Mouse (Mus musculus) left cerebral cortex, postnatal 14 days (tissue): ENCODE results near the gene Drc1. TPM values are rescaled to one million over a fixed set of nuclear protein-coding genes. Genes with fewer than 3 reads are reported as not detected.

Experiments used
- DNase-seq, 2 experiments: peaks; one replicate each; pipeline ENCODE4 v3.0.0; 2021 to 2022; ENCODE audit warnings: low spot score in 2 of 2, mixed read lengths in 1 of 2
- intact Hi-C: fragments of 180-260 bp; cut with DNase I; formaldehyde crosslinking; loops from one replicate; pipeline ENCODE4 v1.15.1; 2025
- long read RNA-seq, 2 experiments: library from polyadenylated mRNA; stranded (forward); transcript quantifications; one replicate each; pipeline ENCODE4 v2.0.0; 2021
- total RNA-seq, 2 experiments: library from RNA; stranded (reverse); gene quantifications; 2 replicates each; pipeline ENCODE4 v1.2.3; 2021

Drc1 gene
- total RNA-seq = 10 to 100 TPM; 14.9 to 18.2 TPM
- long read RNA-seq, experiment 1, transcript Drc1-201 (17 exons, 2,471 nt) = major isoform, 9 of 30 reads
- long read RNA-seq, experiment 1, partial matches to known transcripts = 2 of 30 reads
- long read RNA-seq, experiment 1, other reads (novel, unspliced or antisense) = 19 of 30 reads
- long read RNA-seq, experiment 2, transcript Drc1-201 (17 exons, 2,471 nt) = major isoform, 11 of 21 reads
- long read RNA-seq, experiment 2, partial matches to known transcripts = 1 of 21 reads
- long read RNA-seq, experiment 2, other reads (novel, unspliced or antisense) = 9 of 21 reads

- DNase-seq = peak; percentile 69 to 75
- intact Hi-C loops = no loop called here
Measured at GRCm38 (mm10) chr5:30281291-30281732, at the start of gene Drc1. Gene Drc1, plus strand, starts transcription at chr5:30281388.

GRCm38 (mm10) chr5:30231891-30232270, 49.3 kb upstream of the Drc1 start:
- DNase-seq = no peak
- intact Hi-C loops = no loop called here

DNA sequence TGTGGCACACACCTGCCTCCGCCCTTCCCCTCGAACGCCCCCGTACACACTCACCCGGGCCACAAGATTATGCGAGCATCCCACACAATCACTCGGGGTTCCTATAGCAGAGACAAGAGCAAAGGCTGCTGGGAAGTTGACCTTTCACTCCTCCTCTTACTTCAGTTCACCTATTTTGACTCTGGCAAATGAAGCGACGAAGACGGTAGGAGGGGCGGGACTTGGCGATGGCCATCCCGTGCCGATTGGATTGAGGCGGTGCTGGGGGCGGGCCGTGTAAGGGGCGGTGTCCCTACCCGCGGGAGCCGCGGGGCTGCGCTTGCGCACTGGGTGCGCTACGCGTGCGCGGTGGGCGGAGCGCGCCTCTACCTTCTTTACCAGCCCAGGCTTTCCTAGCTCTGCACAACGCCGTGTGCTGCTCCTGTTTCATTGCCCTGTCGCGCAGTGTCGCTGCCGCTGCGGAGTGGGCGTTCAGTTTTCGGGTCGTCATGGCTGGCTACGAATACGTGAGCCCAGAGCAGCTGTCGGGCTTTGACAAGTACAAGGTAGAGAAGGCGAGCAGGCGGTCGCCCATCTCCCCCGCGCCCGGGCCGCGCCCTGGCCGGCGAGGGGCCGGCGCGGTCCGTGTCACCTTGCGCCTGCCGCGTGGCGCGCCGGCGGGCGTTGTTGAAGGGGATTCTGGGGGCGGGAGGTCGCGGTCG, 48.8 kb upstream of the Drc1 start, which contains the start of gene Selenoi:
TSS of gene Selenoi (plus strand) at position 311 of the 701 bp plus-strand sequence.
- peak; percentile 98 to 99 for DNase-seq
- intact Hi-C loops = no loop called here

DNA sequence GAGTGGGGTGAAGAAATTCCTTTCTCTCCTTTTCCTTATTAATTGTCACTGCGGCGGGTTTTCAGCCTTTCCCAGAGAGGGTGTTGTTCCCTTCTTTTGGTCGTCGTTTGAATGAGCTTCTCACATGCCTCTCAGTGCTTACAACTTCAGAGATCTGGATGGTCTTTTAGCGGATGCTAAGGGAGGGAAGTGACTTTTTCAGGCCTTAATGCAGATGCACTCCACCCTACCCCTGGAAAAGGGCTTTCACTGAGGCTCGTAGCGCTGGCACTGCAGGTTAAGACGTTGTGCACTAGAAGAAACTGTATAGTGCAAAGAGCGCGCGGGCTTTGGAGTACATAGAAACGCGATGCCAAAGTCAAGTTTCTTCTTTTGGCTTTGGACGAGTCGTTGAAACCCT, 48.1 kb upstream of the Drc1 start:
- intact Hi-C loops = no loop called here
- DNase-seq = peak; percentile 18 to 34

DNA sequence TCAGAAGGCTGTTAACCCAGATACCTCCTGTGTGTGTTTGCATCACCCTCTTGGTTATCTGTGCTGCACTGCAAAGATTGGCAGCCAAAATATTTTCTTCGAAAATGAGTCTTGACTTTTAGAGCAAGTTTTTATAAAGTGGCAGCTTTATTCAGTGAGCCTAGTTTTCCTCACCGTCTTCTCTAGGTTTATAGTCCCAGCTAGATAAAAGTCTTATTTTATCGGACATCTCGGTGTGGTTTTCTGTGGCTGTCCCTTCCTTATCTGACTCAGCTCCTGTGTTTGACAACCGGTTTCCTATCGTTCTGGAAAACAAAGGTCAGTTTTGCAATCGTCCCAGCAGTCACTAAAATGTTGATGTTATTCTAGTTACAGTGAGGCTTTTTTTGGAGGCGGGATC, 47.2 kb upstream of the Drc1 start:
- intact Hi-C loops = no loop called here
- no peak for DNase-seq

DNA sequence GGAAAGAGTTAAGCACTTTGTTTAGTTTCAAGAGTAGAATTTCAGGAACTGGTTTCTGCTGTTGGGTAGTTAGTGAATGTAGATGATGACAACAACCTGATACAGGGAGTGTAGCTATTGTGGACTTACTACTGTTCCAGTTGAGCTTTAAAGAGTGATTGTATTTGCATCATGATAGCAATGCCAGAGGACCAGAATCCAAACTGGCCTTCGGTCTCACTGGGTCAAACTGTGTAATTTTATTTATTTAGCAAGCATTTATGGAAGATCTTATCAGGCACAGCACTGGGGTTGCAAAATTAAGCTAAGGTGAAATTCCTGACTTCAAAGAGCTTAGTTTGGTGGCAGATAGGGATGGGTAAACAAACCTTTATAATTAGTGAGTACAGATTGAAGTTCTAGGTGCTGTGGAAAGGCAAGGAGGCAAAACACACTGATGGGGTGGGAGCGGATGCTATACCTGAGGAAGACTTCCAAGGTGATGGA, 45.5 kb upstream of the Drc1 start:
- intact Hi-C loops = no loop called here
- no peak for DNase-seq

DNA sequence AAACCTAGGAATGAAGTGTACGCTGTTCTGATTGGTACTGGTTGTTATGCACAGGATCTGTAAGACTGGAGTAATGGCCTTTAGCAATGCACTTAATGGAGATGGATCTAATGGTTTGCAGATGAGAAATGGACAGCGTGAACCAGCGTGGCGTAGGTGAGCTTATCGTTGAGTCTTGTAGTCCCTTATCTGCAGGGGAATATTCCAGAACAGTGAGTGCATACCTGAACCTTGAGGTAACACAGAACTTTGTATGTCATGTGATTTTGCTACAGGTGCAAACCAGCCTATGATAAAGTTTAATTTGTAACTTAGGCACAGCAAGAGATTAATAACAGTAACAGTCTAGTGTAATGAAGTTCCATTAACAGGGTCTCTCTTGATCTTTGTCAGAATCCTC, 42.7 kb upstream of the Drc1 start:
- DNase-seq = no peak
- intact Hi-C loops = no loop called here

GRCm38 (mm10) chr5:30240552-30240951, 40.6 kb upstream of the Drc1 start:
- no peak for DNase-seq
- intact Hi-C loops = no loop called here

GRCm38 (mm10) chr5:30242410-30242809, 38.8 kb upstream of the Drc1 start:
- intact Hi-C loops = no loop called here
- no peak for DNase-seq

GRCm38 (mm10) chr5:30243741-30244140, 37.4 kb upstream of the Drc1 start:
- DNase-seq = peak in 1 of 2 experiments; percentile 7
- intact Hi-C loops = no loop called here

DNA sequence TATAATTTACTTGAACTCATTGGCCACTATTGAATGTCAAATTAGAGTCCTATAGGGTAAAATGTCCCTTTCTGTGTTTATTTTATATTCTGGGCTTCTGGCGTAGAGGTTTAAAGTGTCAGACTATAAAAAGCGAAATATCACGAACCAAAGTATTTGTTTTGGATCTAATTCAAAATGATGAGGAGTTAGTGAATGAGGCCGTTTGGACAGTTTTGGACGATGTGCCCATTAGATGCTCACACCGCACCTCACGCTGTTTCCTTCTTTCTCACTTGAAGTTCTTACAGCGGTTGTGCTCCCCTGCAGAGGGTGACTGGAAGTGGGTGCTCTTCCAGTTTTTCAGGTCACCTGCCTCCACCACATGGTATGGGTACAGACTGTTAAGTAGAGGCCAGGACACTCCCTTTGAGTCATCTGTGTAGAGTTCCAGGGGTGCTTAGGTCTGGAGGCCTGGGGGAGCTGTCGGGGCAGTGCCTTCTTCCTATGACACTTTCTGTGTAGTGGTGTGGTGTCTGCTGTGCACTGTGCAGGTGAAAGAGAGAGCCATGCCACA, 35.2 kb upstream of the Drc1 start:
- DNase-seq = no peak
- intact Hi-C loops = no loop called here

DNA sequence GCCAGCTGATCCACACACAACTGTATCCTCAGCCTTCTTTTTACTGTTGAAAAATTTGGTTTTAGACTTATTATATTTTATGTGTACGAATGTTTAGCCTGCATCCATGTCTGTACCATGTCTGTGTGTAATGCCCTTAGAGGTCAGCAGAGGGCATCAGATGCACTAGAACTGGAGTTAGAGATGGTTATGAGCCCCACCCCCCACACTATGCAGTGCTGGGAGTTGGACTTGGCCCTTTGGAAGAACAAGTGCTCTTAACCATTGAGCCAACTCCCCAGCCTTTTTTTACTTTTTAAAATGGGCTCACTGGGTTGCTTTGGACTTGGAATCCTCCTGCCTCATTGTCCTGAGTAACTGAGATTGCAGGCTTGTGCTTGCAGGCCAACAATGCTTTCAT, 33.5 kb upstream of the Drc1 start:
- intact Hi-C loops = no loop called here
- no peak for DNase-seq

DNA sequence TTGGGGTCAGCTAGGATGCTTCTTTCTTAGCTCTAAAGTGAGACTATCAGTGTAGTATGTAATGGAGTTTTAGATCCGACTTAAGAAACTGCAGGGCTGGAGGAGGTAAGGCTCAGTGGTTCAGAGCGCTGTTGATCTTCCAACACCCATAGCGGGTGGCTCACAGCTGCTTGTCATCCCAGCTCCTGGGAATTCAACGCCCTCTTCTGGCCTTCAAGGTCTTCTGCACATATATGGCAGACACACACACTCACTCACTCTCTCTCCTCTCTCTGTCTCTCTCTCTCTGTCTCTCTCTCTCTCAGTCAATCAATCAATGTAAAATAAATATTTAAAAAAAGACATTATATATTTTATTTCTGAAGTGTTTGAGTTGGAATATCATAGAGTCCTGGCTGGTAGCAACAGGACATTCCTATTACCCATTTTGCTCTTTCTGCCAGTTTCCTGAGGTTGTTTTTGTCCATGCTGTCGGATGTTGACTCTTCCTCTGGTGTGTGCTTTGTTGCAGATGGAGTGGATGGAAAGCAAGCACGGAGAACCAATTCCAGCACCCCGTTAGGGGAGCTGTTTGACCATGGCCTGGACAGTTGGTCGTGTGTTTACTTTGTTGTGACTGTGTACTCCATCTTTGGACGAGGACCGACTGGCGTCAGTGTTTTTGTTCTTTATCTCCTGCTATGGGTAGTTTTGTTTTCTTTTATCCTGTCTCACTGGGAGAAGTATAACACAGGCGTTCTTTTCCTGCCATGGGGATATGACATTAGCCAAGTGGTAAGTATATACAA, 25.4 kb upstream of the Drc1 start:
- DNase-seq = no peak
- intact Hi-C loops = no loop called here

DNA sequence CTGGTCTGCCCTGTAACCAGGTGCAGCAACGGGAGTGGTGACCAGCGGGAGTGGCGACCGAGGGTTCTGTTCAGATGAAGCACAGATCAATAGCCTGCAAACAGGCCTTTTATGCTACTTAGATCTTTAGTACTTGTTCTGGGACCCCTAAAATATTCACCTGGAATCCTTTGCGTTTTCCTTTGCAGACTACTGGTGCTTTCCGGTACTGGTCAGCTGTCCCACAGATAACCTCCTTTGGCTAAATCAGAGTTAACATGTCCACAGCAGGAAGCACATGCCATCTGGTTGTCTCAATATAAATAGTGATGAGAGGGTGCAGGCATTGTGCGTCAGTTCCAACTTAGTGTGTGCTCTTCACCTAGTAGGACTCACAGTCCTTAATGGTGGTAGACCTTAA, 22.4 kb upstream of the Drc1 start:
- intact Hi-C loops = no loop called here
- no peak for DNase-seq

GRCm38 (mm10) chr5:30270571-30271190, 10.5 kb upstream of the Drc1 start:
- intact Hi-C loops = no loop called here
- DNase-seq = peak; percentile 64 to 86

- DNase-seq = no peak
- intact Hi-C loops = no loop called here
Measured at GRCm38 (mm10) chr5:30271599-30272281, 9.4 kb upstream of the Drc1 start.

DNA sequence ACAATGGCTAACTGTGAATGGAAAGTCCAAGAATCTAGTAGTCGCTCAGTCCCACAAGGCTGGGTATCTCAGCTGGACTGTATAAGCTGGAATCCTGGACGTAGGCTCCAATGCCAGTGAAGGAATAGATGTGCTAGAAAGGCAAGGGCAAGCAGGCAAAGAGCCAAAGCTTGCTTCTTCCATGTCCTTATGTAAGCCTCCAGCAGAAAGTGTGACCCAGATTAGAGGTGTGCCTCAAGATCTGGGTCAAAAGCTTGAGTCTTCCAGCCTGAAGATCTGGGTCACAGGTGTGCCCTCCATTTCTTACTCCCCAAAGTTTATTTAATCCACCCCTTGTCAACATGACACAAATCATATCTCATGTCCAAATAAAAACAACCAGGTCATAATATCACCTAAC, 4.8 kb upstream of the Drc1 start:
- DNase-seq = peak; percentile 10 to 15
- intact Hi-C loops = no loop called here

- intact Hi-C loops = no loop called here
Measured at GRCm38 (mm10) chr5:30278952-30279351, 2.2 kb upstream of the Drc1 start.

GRCm38 (mm10) chr5:30279446-30279845, 1.7 kb upstream of the Drc1 start:
- DNase-seq = no peak
- intact Hi-C loops = no loop called here

More at GRCm38 (mm10) chr5:30278952-30279351, 2.2 kb upstream of the Drc1 start:
- no peak for DNase-seq
